Mouse (Mus musculus) midbrain, embryonic 13.5 days (tissue): ENCODE results near the gene E4f1. TPM values are rescaled to one million over a fixed set of nuclear protein-coding genes. Genes with fewer than 3 reads are reported as not detected.
A peak's percentile ranks its signal among the peaks of the same experiment; 100 is the strongest.

Experiments used
- ATAC-seq: fragments of 200-750 bp; cut with Nextera tagmentation; 2 replicates; pipeline ENCODE4 v1.8.0; 2017; ENCODE audit warnings: mild to moderate bottlenecking, moderate TSS enrichment, moderate library complexity
- H3K27ac ChIP-seq: fragments of 300-500 bp; sonication (generic); 2 replicates; pipeline ENCODE4 v1.5.1; 2015; ENCODE audit warnings: inconsistent platforms, mild to moderate bottlenecking, moderate library complexity
- H3K27me3 ChIP-seq: fragments of 300-500 bp; sonication (generic); 2 replicates; pipeline ENCODE4 v1.6.1; 2015; ENCODE audit warnings: mild to moderate bottlenecking, inconsistent platforms
- H3K36me3 ChIP-seq: fragments of 300-500 bp; sonication (generic); 2 replicates; pipeline ENCODE4 v1.6.1; 2015; ENCODE audit warnings: mild to moderate bottlenecking, inconsistent platforms
- H3K4me1 ChIP-seq: fragments of 300-500 bp; sonication (generic); replicated peaks from 2 replicates; pipeline ENCODE4 v1.6.1; 2015; ENCODE audit warnings: inconsistent platforms
- H3K4me2 ChIP-seq: fragments of 300-500 bp; sonication (generic); replicated peaks from 2 replicates; pipeline ENCODE4 v1.6.1; 2015; ENCODE audit warnings: moderate library complexity, mild to moderate bottlenecking, inconsistent platforms
- H3K4me3 ChIP-seq: fragments of 300-500 bp; sonication (generic); replicated peaks from 2 replicates; pipeline ENCODE4 v1.5.1; 2015; ENCODE audit warnings: mild to moderate bottlenecking, inconsistent platforms
- H3K9ac ChIP-seq: fragments of 300-500 bp; sonication (generic); replicated peaks from 2 replicates; pipeline ENCODE4 v1.6.1; 2015; ENCODE audit warnings: mild to moderate bottlenecking, inconsistent platforms
- H3K9me3 ChIP-seq: fragments of 300-500 bp; sonication (generic); 2 replicates; pipeline ENCODE4 v1.6.1; 2016; ENCODE audit warnings: mild to moderate bottlenecking, inconsistent platforms
- WGBS: fragments of 180-500 bp; shearing (Covaris S2); methylation state at CpG from one replicate; pipeline ENCODE4 v1.1.7; 2015; 5-methylcytosine and 5-hydroxymethylcytosine counted together
- polyA plus RNA-seq: library from polyadenylated mRNA; unstranded; fragments of >200 nt; fragmentation: Nextera tagmentation; extraction: Ambion mirVana; gene quantifications from 2 replicates; pipeline ENCODE4 v1.2.1, GENCODE M21; 2015

Gene E4f1
- polyA plus RNA-seq = 44.0 and 45.1 TPM in 2 replicates

DNA sequence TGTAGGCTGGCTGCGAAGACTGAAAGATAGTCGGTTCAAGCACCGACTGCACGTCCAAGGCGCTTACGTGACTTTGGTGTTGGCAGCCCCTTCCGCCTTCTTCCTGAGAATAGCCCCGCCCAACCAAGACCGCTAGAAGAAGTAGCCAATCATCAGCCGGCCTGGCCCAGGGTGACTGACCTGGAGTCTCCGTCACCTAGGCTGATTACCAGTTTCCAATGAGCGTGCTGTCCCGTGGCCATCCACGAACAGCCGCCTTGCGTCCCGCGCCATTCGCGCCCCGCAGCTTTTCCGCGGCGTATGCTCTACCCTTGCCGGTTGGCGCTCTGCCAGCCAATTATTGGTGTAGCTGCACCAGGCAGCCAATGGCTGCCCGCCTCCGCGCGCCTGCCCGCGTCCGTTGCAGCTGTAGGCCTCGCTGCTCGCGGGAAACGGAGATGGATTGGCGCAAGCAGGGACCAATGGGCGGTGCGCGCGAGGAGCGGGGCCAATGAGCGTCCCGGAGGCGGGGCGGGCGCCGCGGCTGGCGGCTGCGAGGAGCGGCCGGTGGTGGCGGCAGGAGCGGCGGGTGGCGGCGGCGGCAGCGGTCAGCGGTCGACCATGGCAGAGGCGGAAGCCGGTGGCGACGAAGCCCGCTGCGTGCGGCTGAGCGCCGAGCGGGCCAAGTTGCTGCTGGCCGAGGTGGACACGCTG lies at the start of gene E4f1, which contains the start of gene Pgp:
Gene E4f1, minus strand, starts transcription at position 404 of the 693 bp plus-strand sequence.
Gene Pgp, plus strand, starts transcription at position 483 of the 693 bp plus-strand sequence.
- Histone ChIP-seq H3K4me2 (peak within 1 kb of the TSS; percentile 100), H3K9ac (peak within 1 kb of the TSS; percentile 87), H3K27me3 (no peaks in the 10 kb centered on the region), H3K27ac (peak within 1 kb of the TSS; percentile 86), H3K4me3 (peak within 1 kb of the TSS; percentile 88), H3K9me3 (no peaks in the 10 kb centered on the region), H3K4me1 (peaks cover 38% of the 10 kb centered on the region), H3K36me3 (peaks cover 26% of the 10 kb centered on the region)
- peak; percentile 98 for ATAC-seq
- WGBS = under 1% methylated on average over 69 of the region's 75 CpGs

GRCm38 (mm10) chr17:24514270-24515257 lies 44.5 kb upstream of the E4f1 start:
- H3K9ac ChIP-seq = 0 out of 2 replicates have a peak overlapping the region, but pooled peaks have one; percentile 19
- H3K4me2 ChIP-seq = no peak overlapping the region
- H3K9me3 ChIP-seq = no peaks in the 10 kb centered on the region
- H3K4me1 ChIP-seq = no peaks in the 10 kb centered on the region
- no peak; the same call in 1 of the 2 replicates for ATAC-seq
- 92% methylated on average over 24 of the region's 24 CpGs for WGBS
- H3K27ac ChIP-seq = no peak overlapping the region
- no peak overlapping the region for H3K4me3 ChIP-seq
- peaks cover 93% of the 10 kb centered on the region for H3K36me3 ChIP-seq
- H3K27me3 ChIP-seq = no peaks in the 10 kb centered on the region

DNA sequence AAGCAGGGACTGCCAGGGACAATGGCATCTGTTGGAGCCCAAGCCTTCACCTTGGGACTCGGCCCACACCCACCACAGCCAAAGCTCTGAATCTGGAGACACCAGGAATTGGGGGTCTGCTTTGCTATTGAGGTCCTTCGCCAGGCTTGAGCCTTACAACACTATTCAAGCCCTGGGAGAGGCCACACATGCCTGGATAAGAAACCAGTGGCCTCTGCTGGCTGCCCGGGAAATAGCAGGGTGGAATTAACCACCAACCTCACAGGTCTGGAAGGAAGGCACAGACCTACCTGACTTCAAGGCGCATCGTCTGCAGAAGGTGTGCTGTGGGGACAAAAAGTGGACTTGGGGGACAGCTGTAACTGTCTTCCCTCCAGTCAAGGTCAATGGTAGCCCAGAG lies 43.5 kb upstream of the E4f1 start:
- Histone ChIP-seq H3K27me3 (no peaks in the 10 kb centered on the region), H3K4me3 (no peak overlapping the region), H3K36me3 (peaks cover 94% of the 10 kb centered on the region), H3K27ac (no peak overlapping the region), H3K9ac (no peak overlapping the region), H3K9me3 (no peaks in the 10 kb centered on the region), H3K4me2 (no peak overlapping the region), H3K4me1 (no peaks in the 10 kb centered on the region)
- ATAC-seq = peak; percentile 61
- WGBS = 51% methylated on average over 5 of the region's 5 CpGs

GRCm38 (mm10) chr17:24507806-24508460 lies 37.8 kb upstream of the E4f1 start:
- H3K36me3 ChIP-seq = peaks cover 93% of the 10 kb centered on the region
- H3K27me3 ChIP-seq = no peaks in the 10 kb centered on the region
- H3K4me1 ChIP-seq = peaks cover 10% of the 10 kb centered on the region
- H3K9me3 ChIP-seq = no peaks in the 10 kb centered on the region
- H3K4me3 ChIP-seq = no peak overlapping the region
- no peak overlapping the region for H3K27ac ChIP-seq
- WGBS = 85% methylated on average over 12 of the region's 12 CpGs
- no peak overlapping the region for H3K9ac ChIP-seq
- no peak overlapping the region for H3K4me2 ChIP-seq
- ATAC-seq = no peak

DNA sequence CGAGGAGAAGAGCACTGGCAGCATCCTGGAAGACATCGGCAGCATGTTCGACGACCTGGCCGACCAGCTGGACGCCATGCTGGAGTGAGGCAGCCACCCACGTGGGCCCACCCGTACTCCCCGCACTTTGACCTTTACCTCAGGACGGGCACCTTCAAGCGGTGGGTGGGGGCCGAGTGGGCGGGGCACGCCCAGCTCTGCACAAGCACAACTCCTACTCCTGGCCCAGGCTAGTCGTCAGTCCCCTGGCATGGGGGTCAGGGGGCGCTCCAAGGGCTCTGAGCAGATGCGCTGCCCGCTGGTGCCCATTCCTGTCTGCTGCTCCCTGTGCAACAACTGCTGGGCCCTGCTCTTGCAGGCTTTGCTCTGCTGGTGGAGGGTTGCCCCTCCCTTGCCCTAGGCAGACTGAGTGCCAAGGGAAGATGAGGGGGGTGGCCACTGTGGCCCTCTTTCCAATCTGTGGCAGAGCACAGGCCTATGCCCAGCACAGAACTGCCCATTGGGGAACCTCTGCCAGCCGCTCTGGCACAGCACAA lies 37.1 kb upstream of the E4f1 start:
- H3K9me3 ChIP-seq = no peaks in the 10 kb centered on the region
- no peak overlapping the region for H3K4me2 ChIP-seq
- 0 out of 2 replicates have a peak, but pooled peaks have one; percentile 5 for ATAC-seq
- H3K4me1 ChIP-seq = peaks cover 10% of the 10 kb centered on the region
- WGBS = 48% methylated on average over 19 of the region's 19 CpGs
- H3K27me3 ChIP-seq = no peaks in the 10 kb centered on the region
- H3K9ac ChIP-seq = no peak overlapping the region
- peaks cover 95% of the 10 kb centered on the region for H3K36me3 ChIP-seq
- no peak overlapping the region for H3K4me3 ChIP-seq
- H3K27ac ChIP-seq = 0 out of 2 replicates have a peak overlapping the region, but pooled peaks have one; percentile 10

DNA sequence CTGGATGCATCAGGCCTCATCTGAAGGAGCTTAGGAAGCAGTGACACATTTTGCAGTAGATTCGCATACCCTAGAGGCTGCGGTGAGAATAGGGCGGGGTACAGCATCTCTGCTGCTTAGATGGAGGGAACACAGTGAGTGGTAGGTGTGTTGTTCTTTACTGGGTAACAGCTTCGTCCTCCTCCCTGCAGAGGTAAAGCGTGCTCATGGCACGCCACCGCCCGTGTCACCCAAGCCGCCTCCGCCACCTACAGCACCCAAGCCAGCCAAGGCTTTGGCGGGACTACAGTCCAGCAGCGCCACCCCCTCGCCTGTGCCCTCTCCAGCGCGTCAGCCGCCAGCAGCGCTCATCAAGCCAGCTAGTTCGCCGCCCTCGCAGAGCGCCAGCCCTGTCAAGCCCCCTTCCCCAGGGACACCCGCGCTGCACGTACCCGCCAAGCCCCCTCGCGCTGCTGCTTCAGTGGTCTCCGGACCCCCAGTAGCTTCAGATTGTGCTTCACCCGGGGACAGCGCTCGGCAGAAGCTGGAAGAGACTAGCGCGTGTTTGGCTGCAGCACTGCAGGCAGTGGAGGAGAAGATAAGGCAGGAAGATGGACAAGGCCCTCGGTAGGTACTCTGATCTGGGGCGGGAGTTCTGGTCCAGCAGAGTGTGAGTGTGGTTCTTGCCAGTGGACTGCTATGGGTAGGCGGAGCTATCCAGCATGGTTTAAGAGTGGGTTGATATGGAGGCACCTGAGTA lies 36.4 kb upstream of the E4f1 start:
- peak overlapping the region; percentile 10; the same call in 1 of the 2 replicates for H3K27ac ChIP-seq
- H3K4me1 ChIP-seq = peaks cover 10% of the 10 kb centered on the region
- peaks cover 95% of the 10 kb centered on the region for H3K36me3 ChIP-seq
- no peaks in the 10 kb centered on the region for H3K9me3 ChIP-seq
- no peaks in the 10 kb centered on the region for H3K27me3 ChIP-seq
- WGBS = 26% methylated on average over 36 of the region's 36 CpGs
- H3K4me2 ChIP-seq = peak overlapping the region; percentile 14; the same call in 1 of the 2 replicates
- H3K9ac ChIP-seq = peak overlapping the region; percentile 34; the same call in 1 of the 2 replicates
- H3K4me3 ChIP-seq = no peak overlapping the region
- 0 out of 2 replicates have a peak, but pooled peaks have one; percentile 25 for ATAC-seq

- peaks cover 10% of the 10 kb centered on the region for H3K4me1 ChIP-seq
- no peaks in the 10 kb centered on the region for H3K27me3 ChIP-seq
- no peak overlapping the region for H3K4me2 ChIP-seq
- H3K9me3 ChIP-seq = no peaks in the 10 kb centered on the region
- H3K27ac ChIP-seq = no peak overlapping the region
- 0 out of 2 replicates have a peak overlapping the region, but pooled peaks have one; percentile 19 for H3K9ac ChIP-seq
- 89% methylated on average over 30 of the region's 30 CpGs for whole genome bisulfite sequencing
- no peak overlapping the region for H3K4me3 ChIP-seq
- H3K36me3 ChIP-seq = peaks cover 95% of the 10 kb centered on the region
- ATAC-seq = no peak
These were observed 35.3 kb upstream of the E4f1 start for GRCm38 (mm10) chr17:24505286-24505955.

- Histone ChIP-seq H3K4me3 (no peak overlapping the region), H3K9me3 (no peaks in the 10 kb centered on the region), H3K9ac (no peak overlapping the region), H3K27me3 (no peaks in the 10 kb centered on the region), H3K4me2 (no peak overlapping the region), H3K27ac (no peak overlapping the region), H3K4me1 (peaks cover 10% of the 10 kb centered on the region), H3K36me3 (peaks cover 94% of the 10 kb centered on the region)
- WGBS = 90% methylated on average over 10 of the region's 10 CpGs
- no peak for ATAC-seq
These were observed 34.0 kb upstream of the E4f1 start for GRCm38 (mm10) chr17:24504085-24504484.

DNA sequence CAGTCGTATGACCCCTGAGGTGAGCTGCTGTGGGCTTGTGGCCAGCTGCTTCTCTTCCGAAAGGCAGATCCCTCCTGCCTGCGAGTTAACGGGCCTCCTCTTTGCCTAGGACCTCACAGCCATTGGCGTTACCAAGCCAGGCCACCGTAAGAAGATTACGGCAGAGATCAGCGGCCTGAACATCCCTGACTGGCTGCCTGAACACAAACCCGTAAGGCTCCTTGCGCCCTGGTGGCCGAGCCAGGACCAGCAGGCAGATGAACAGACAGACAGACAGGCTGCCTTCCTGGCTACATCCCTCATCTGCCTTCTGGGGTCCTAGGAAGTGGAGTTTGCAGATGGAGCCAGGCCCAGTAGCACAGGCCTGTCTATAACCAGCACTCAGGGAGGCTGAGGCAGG lies 32.1 kb upstream of the E4f1 start:
- WGBS = 26% methylated on average over 11 of the region's 11 CpGs
- H3K9me3 ChIP-seq = no peaks in the 10 kb centered on the region
- no peak overlapping the region for H3K4me3 ChIP-seq
- peaks cover 95% of the 10 kb centered on the region for H3K36me3 ChIP-seq
- ATAC-seq = no peak
- H3K27ac ChIP-seq = no peak overlapping the region
- H3K9ac ChIP-seq = no peak overlapping the region
- peaks cover 10% of the 10 kb centered on the region for H3K4me1 ChIP-seq
- no peaks in the 10 kb centered on the region for H3K27me3 ChIP-seq
- no peak overlapping the region for H3K4me2 ChIP-seq

- ATAC-seq = no peak
- Histone ChIP-seq H3K9ac (no peak overlapping the region), H3K36me3 (peaks cover 53% of the 10 kb centered on the region), H3K27ac (no peak overlapping the region), H3K27me3 (no peaks in the 10 kb centered on the region), H3K4me2 (no peak overlapping the region), H3K4me3 (no peak overlapping the region), H3K9me3 (no peaks in the 10 kb centered on the region), H3K4me1 (peaks cover 8% of the 10 kb centered on the region; the same call in 1 of the 2 replicates)
- 76% methylated on average over 1 of the region's 1 CpGs for WGBS
These were observed 25.9 kb upstream of the E4f1 start for GRCm38 (mm10) chr17:24496026-24496425.
